Mouse (Mus musculus) inflammation-experienced regulatory T-cells, adult 6 months (primary cell): Measurements from ENCODE around the gene Pkn3. TPM values are rescaled to one million over a fixed set of nuclear protein-coding genes. Genes with fewer than 3 reads are reported as not detected.

Experiments used
- ATAC-seq: one replicate; pipeline ENCODE4 v1.8.0; 2017
- polyA plus RNA-seq, 3 experiments: library from polyadenylated mRNA; unstranded; fragments of 100-300 nt; shearing (Covaris generic); gene quantifications; one replicate each; pipeline ENCODE4 v1.2.1; 2017

The Pkn3 gene
- polyA plus RNA-seq, 3 experiments from 2014 or later: 0.59 to 0.91 (median 0.71) TPM

GRCm38 (mm10) chr2:30063791-30064190 lies 13.7 kb upstream of the Pkn3 start:
- ATAC-seq: no peak

- ATAC-seq: no peak
These were observed 13.2 kb upstream of the Pkn3 start for GRCm38 (mm10) chr2:30064298-30064697.

- peak; percentile 71 for ATAC-seq
These were observed 11.2 kb upstream of the Pkn3 start for GRCm38 (mm10) chr2:30066046-30066901.

- no peak for ATAC-seq
These were observed 10.2 kb upstream of the Pkn3 start for GRCm38 (mm10) chr2:30067031-30067888.

GRCm38 (mm10) chr2:30067962-30068361 lies 9.5 kb upstream of the Pkn3 start:
- no peak for ATAC-seq

- ATAC-seq: no peak
These were observed 4.6 kb upstream of the Pkn3 start for GRCm38 (mm10) chr2:30072875-30073274.

GRCm38 (mm10) chr2:30073285-30073684 lies 4.2 kb upstream of the Pkn3 start:
- ATAC-seq: no peak

- ATAC-seq: no peak
These were observed 1.9 kb upstream of the Pkn3 start for GRCm38 (mm10) chr2:30075625-30076024.

GRCm38 (mm10) chr2:30076439-30076838 lies 1.0 kb upstream of the Pkn3 start:
- ATAC-seq: no peak

GRCm38 (mm10) chr2:30076959-30077358 lies 525 bp upstream of the Pkn3 start:
- ATAC-seq: no peak

- no peak for ATAC-seq
These were observed 847 bp downstream of the Pkn3 start for GRCm38 (mm10) chr2:30078349-30078712.

- ATAC-seq: no peak
These were observed 1.3 kb downstream of the Pkn3 start for GRCm38 (mm10) chr2:30078760-30079159.

- ATAC-seq: no peak
These were observed 2.8 kb downstream of the Pkn3 start for GRCm38 (mm10) chr2:30080181-30080800.

- ATAC-seq: no peak
These were observed 6.6 kb downstream of the Pkn3 start for GRCm38 (mm10) chr2:30084113-30084512.

GRCm38 (mm10) chr2:30084632-30085031 lies 7.1 kb downstream of the Pkn3 start:
- ATAC-seq: no peak

- no peak for ATAC-seq
These were observed 9.8 kb downstream of the Pkn3 start for GRCm38 (mm10) chr2:30087310-30087709.

GRCm38 (mm10) chr2:30091521-30091920 lies 14.0 kb downstream of the Pkn3 start:
- no peak for ATAC-seq

- no peak for ATAC-seq
These were observed 14.9 kb downstream of the Pkn3 start for GRCm38 (mm10) chr2:30092280-30092918.

- peak; percentile 97 for ATAC-seq
These were observed 16.2 kb downstream of the Pkn3 start, which contains the start of gene Zdhhc12 for GRCm38 (mm10) chr2:30093471-30094207. Gene Zdhhc12 (minus strand): TSS chr2:30093648.

- no peak for ATAC-seq
These were observed 16.7 kb downstream of the Pkn3 start for GRCm38 (mm10) chr2:30094208-30094588.

- ATAC-seq: no peak
These were observed 18.5 kb downstream of the Pkn3 start for GRCm38 (mm10) chr2:30095882-30096527.
